Mouse (Mus musculus) hindbrain, embryonic 13.5 days (tissue): ENCODE data around the gene Onecut1. TPM values are rescaled to one million over a fixed set of nuclear protein-coding genes. Genes with fewer than 3 reads are reported as not detected.

ENCODE experiments used
- ATAC-seq: fragments of 200-750 bp; cut with Nextera tagmentation; 2 replicates; pipeline ENCODE4 v1.8.0; 2017; ENCODE audit warnings: moderate TSS enrichment; ENCODE audit not compliant: low FRiP score
- H3K27ac ChIP-seq: fragments of 300-500 bp; sonication (generic); 2 replicates; pipeline ENCODE4 v1.5.1; 2015; ENCODE audit warnings: inconsistent platforms, mild to moderate bottlenecking, moderate library complexity
- H3K27me3 ChIP-seq: fragments of 300-500 bp; sonication (generic); 2 replicates; pipeline ENCODE4 v1.6.1; 2015; ENCODE audit warnings: mild to moderate bottlenecking, inconsistent platforms
- H3K36me3 ChIP-seq: fragments of 300-500 bp; sonication (generic); 2 replicates; pipeline ENCODE4 v1.6.1; 2015; ENCODE audit warnings: mild to moderate bottlenecking, inconsistent platforms
- H3K4me1 ChIP-seq: fragments of 300-500 bp; sonication (generic); replicated peaks from 2 replicates; pipeline ENCODE4 v1.6.1; 2015; ENCODE audit warnings: inconsistent platforms
- H3K4me2 ChIP-seq: fragments of 300-500 bp; sonication (generic); 2 replicates; pipeline ENCODE4 v1.6.1; 2015; ENCODE audit warnings: inconsistent platforms, mild to moderate bottlenecking, moderate library complexity
- H3K4me3 ChIP-seq: fragments of 300-500 bp; sonication (generic); 2 replicates; pipeline ENCODE4 v1.5.1; 2015; ENCODE audit warnings: mild to moderate bottlenecking, inconsistent platforms
- H3K9ac ChIP-seq: fragments of 300-500 bp; sonication (generic); 2 replicates; pipeline ENCODE4 v1.6.1; 2015; ENCODE audit warnings: mild to moderate bottlenecking, inconsistent platforms
- H3K9me3 ChIP-seq: fragments of 300-500 bp; sonication (generic); 2 replicates; pipeline ENCODE4 v1.6.1; 2016; ENCODE audit warnings: inconsistent platforms
- WGBS: fragments of 180-500 bp; shearing (Covaris S2); methylation state at CpG from one replicate; pipeline ENCODE4 v1.1.7; 2015; 5-methylcytosine and 5-hydroxymethylcytosine counted together
- polyA plus RNA-seq: library from polyadenylated mRNA; unstranded; fragments of >200 nt; fragmentation: Nextera tagmentation; extraction: Ambion mirVana; gene quantifications from 2 replicates; pipeline ENCODE4 v1.2.1, GENCODE M21; 2015

Gene Onecut1
- polyA plus RNA-seq, 1 experiment from 2014 or later, result 5.5 TPM

DNA sequence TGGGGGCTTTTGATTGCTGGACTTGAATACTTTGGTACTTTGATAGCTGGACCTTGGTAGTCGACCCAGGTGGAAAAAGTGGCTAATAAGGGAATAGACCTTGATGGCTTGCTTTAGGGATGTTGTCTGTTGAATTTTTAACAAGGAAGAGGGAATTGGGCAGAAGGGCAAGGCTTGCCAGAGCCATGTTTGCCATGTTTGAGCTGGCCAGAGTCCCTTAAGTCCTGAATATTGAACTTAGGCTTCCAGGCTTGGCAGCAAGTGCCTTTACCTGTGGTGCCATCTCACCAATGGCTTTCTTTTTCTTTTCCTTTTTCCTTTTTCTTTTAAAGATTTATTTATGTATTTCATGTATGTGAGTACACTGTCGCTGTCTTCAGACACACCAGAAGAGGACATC, 38.4 kb downstream of the Onecut1 start:
- Histone ChIP-seq H3K36me3 (no peaks in the 10 kb centered on the region), H3K4me3 (no peak overlapping the region), H3K27me3 (no peaks in the 10 kb centered on the region), H3K9me3 (no peaks in the 10 kb centered on the region), H3K9ac (no peak overlapping the region), H3K27ac (no peak overlapping the region), H3K4me2 (no peak overlapping the region), H3K4me1 (no peaks in the 10 kb centered on the region)
- 93% methylated on average over 2 of the region's 2 CpGs for WGBS
- ATAC-seq, result no peak

DNA sequence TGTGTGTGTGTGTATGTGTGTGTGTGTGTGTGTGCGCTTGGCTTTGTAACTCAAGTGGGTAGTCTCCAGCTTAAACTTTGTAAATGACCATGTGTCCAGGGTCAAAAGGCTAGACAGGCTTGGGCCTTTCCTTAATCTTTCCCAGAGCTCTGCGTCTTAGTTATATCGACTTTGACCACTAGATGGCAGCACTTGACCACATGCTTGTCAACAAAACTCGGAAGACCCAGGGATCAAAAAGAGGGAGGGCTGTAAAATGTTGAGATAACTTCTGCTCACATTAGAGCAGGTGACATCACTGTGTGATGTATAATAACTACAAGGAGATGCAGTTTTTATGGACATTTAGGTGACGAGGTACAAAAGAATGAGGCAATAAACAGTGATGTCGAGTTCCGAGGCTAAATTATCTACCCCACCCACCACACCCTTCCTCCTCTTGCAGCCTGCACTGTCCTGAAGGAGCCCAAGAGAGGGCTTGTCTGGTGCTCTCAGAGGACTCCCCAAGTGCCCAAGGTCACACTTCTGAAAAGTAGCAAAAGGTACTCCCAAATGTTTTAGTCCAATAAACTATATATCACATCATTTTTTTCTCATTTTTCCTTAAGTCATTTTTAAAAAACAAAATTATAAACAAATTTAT, 43.3 kb downstream of the Onecut1 start:
- Histone ChIP-seq H3K27me3 (no peaks in the 10 kb centered on the region), H3K9me3 (no peaks in the 10 kb centered on the region), H3K36me3 (no peaks in the 10 kb centered on the region), H3K4me2 (no peak overlapping the region), H3K27ac (no peak overlapping the region), H3K4me1 (no peaks in the 10 kb centered on the region), H3K4me3 (no peak overlapping the region), H3K9ac (no peak overlapping the region)
- 18% methylated on average over 7 of the region's 7 CpGs for WGBS
- peak; percentile 73; the same call in 1 of the 2 replicates for ATAC-seq

- no peaks in the 10 kb centered on the region for H3K36me3 ChIP-seq
- no peaks in the 10 kb centered on the region for H3K4me1 ChIP-seq
- H3K4me2 ChIP-seq, result no peak overlapping the region
- H3K9me3 ChIP-seq, result no peaks in the 10 kb centered on the region
- no peak overlapping the region for H3K27ac ChIP-seq
- H3K27me3 ChIP-seq, result no peaks in the 10 kb centered on the region
- ATAC-seq, result no peak
- no peak overlapping the region for H3K9ac ChIP-seq
- no peak overlapping the region for H3K4me3 ChIP-seq
- 63% methylated on average over 4 of the region's 4 CpGs for WGBS
Measured at GRCm38 (mm10) chr9:74906951-74907350, 45.2 kb downstream of the Onecut1 start.

GRCm38 (mm10) chr9:74909245-74909644, 47.5 kb downstream of the Onecut1 start:
- no peak overlapping the region for H3K4me2 ChIP-seq
- no peak for ATAC-seq
- no peaks in the 10 kb centered on the region for H3K27me3 ChIP-seq
- no peaks in the 10 kb centered on the region for H3K36me3 ChIP-seq
- H3K4me1 ChIP-seq, result no peaks in the 10 kb centered on the region
- H3K4me3 ChIP-seq, result no peak overlapping the region
- 62% methylated on average over 15 of the region's 15 CpGs for WGBS
- no peak overlapping the region for H3K9ac ChIP-seq
- no peaks in the 10 kb centered on the region for H3K9me3 ChIP-seq
- H3K27ac ChIP-seq, result no peak overlapping the region

- H3K9me3 ChIP-seq, result no peaks in the 10 kb centered on the region
- 89% methylated on average over 6 of the region's 6 CpGs for WGBS
- no peak for ATAC-seq
- no peak overlapping the region for H3K27ac ChIP-seq
- H3K4me2 ChIP-seq, result no peak overlapping the region
- H3K9ac ChIP-seq, result no peak overlapping the region
- H3K36me3 ChIP-seq, result no peaks in the 10 kb centered on the region
- no peaks in the 10 kb centered on the region for H3K4me1 ChIP-seq
- H3K4me3 ChIP-seq, result no peak overlapping the region
- H3K27me3 ChIP-seq, result no peaks in the 10 kb centered on the region
Measured at GRCm38 (mm10) chr9:74910226-74910759, 48.6 kb downstream of the Onecut1 start.

DNA sequence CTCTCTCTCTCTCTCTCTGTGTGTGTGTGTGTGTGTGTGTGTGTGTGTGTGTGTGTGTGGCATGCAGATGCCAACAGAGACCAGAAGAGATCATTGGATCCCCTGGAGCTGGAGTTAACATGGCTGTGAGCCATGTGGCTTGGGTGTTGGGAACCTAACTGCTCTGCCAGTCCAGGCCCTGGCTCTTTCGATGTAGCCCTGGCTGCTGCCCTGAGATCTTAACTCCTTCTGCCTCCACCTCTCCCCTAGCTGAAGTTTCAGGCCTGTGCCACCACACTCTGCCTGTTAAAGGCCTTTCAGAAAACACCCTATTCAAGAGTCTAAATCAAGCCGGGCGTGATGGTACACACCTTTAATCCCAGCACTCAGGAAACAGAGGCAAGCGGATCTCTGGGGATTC, 49.7 kb downstream of the Onecut1 start:
- Histone ChIP-seq H3K4me1 (no peaks in the 10 kb centered on the region), H3K9ac (no peak overlapping the region), H3K4me3 (no peak overlapping the region), H3K36me3 (no peaks in the 10 kb centered on the region), H3K9me3 (no peaks in the 10 kb centered on the region), H3K27me3 (no peaks in the 10 kb centered on the region), H3K4me2 (no peak overlapping the region), H3K27ac (no peak overlapping the region)
- ATAC-seq, result no peak
- 84% methylated on average over 4 of the region's 4 CpGs for WGBS

DNA sequence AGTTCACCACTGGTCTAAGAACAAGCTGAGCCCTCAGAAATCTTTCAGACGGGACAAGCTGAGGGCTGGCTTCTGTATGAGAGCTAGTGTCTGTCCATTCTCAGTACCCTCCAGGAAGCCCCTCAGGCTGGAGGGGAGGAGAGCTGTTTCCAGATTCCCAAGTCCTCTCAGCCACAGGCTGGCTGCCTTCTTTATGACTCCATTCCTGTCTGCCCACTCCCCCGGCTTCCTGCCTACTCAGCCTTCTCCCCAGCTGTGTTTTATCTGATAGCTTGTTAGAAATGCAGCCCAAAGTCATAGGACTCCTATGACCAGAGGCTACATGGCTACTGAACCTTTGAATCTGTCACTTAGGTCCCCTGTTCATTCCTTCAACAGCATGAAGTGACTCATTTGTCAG, 50.2 kb downstream of the Onecut1 start:
- H3K9ac ChIP-seq, result no peak overlapping the region
- H3K27ac ChIP-seq, result no peak overlapping the region
- H3K4me3 ChIP-seq, result no peak overlapping the region
- ATAC-seq, result no peak
- H3K4me2 ChIP-seq, result no peak overlapping the region
- H3K36me3 ChIP-seq, result no peaks in the 10 kb centered on the region
- H3K4me1 ChIP-seq, result no peaks in the 10 kb centered on the region
- no peaks in the 10 kb centered on the region for H3K9me3 ChIP-seq
- H3K27me3 ChIP-seq, result no peaks in the 10 kb centered on the region
- 59% methylated on average over 2 of the region's 2 CpGs for WGBS

GRCm38 (mm10) chr9:74912619-74913376, 51.1 kb downstream of the Onecut1 start:
- WGBS, result 71% methylated on average over 19 of the region's 19 CpGs

GRCm38 (mm10) chr9:74915611-74916010, 53.9 kb downstream of the Onecut1 start:
- Histone ChIP-seq H3K4me2 (no peak overlapping the region), H3K36me3 (0 out of 2 replicates have a peak, but pooled peaks cover 3% of the 10 kb centered on the region), H3K9ac (no peak overlapping the region), H3K4me3 (no peak overlapping the region), H3K4me1 (no peaks in the 10 kb centered on the region), H3K27ac (no peak overlapping the region), H3K27me3 (no peaks in the 10 kb centered on the region), H3K9me3 (peaks cover 8% of the 10 kb centered on the region; the same call in 1 of the 2 replicates)
- no peak for ATAC-seq
- WGBS, result 86% methylated on average over 3 of the region's 3 CpGs

More at GRCm38 (mm10) chr9:74912619-74913376, 51.1 kb downstream of the Onecut1 start:
- no peak overlapping the region for H3K4me3 ChIP-seq
- H3K27me3 ChIP-seq, result no peaks in the 10 kb centered on the region
- no peak overlapping the region for H3K4me2 ChIP-seq
- no peak overlapping the region for H3K27ac ChIP-seq
- H3K9ac ChIP-seq, result no peak overlapping the region
- H3K36me3 ChIP-seq, result 0 out of 2 replicates have a peak, but pooled peaks cover 3% of the 10 kb centered on the region
- H3K4me1 ChIP-seq, result no peaks in the 10 kb centered on the region
- ATAC-seq, result no peak
- peaks cover 7% of the 10 kb centered on the region; the same call in 1 of the 2 replicates for H3K9me3 ChIP-seq

GRCm38 (mm10) chr9:74920450-74920849, 58.7 kb downstream of the Onecut1 start:
- ATAC-seq, result no peak
- Histone ChIP-seq H3K4me2 (no peak overlapping the region), H3K4me1 (peaks cover 15% of the 10 kb centered on the region), H3K27me3 (no peaks in the 10 kb centered on the region), H3K9ac (no peak overlapping the region), H3K9me3 (peaks cover 8% of the 10 kb centered on the region; the same call in 1 of the 2 replicates), H3K4me3 (no peak overlapping the region), H3K36me3 (0 out of 2 replicates have a peak, but pooled peaks cover 3% of the 10 kb centered on the region), H3K27ac (no peak overlapping the region)
- WGBS, result 93% methylated on average over 12 of the region's 12 CpGs

DNA sequence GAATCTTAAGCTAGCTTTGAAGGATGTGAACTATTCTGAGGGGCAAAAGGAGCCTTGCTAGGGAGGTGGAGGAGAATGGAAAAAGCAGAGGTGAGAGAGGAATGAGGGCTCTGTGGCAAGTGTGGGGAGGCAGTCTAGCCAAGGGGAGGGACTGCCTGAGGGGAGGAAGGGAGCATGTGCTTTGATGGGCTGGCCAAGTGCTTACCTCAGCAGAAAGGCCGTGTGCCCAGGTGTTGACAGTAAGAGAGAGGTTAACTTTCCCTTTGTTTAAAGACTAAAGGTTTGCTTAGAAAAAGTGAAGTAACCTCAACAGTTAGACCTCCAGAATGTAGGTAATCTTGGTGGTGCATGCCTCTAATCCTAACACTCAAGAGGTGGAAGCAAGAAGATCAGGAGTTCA, 59.7 kb downstream of the Onecut1 start:
- H3K36me3 ChIP-seq, result 0 out of 2 replicates have a peak, but pooled peaks cover 3% of the 10 kb centered on the region
- H3K27me3 ChIP-seq, result no peaks in the 10 kb centered on the region
- peaks cover 8% of the 10 kb centered on the region; the same call in 1 of the 2 replicates for H3K9me3 ChIP-seq
- no peak for ATAC-seq
- H3K9ac ChIP-seq, result no peak overlapping the region
- no peak overlapping the region for H3K4me3 ChIP-seq
- WGBS, result 64% methylated on average over 1 of the region's 1 CpGs
- H3K4me2 ChIP-seq, result no peak overlapping the region
- H3K4me1 ChIP-seq, result peaks cover 20% of the 10 kb centered on the region
- no peak overlapping the region for H3K27ac ChIP-seq

- no peak overlapping the region for H3K4me2 ChIP-seq
- H3K9me3 ChIP-seq, result 0 out of 2 replicates have a peak, but pooled peaks cover under 1% of the 10 kb centered on the region
- H3K27me3 ChIP-seq, result no peaks in the 10 kb centered on the region
- 72% methylated on average over 3 of the region's 3 CpGs for WGBS
- ATAC-seq, result no peak
- no peak overlapping the region for H3K4me3 ChIP-seq
- no peaks in the 10 kb centered on the region for H3K36me3 ChIP-seq
- no peak overlapping the region for H3K9ac ChIP-seq
- H3K4me1 ChIP-seq, result peaks cover 20% of the 10 kb centered on the region
- no peak overlapping the region for H3K27ac ChIP-seq
Measured at GRCm38 (mm10) chr9:74922884-74923283, 61.2 kb downstream of the Onecut1 start.
